8 mouse cellular contexts compared by ENCODE assay signal in genomic region chr9:75430822-75431621, GRCm38 (mm10). TPM values are rescaled to one million over a fixed set of nuclear protein-coding genes. Genes with fewer than 3 reads are reported as not detected.
DNase-seq lines count a peak whose midpoint lies in the region; ATAC-seq and TF ChIP-seq lines count a peak whose summit lies in the region.

No protein-coding gene starts in this region.

- H3K4me3 ChIP-seq in midbrain, postnatal 0 days (ENCODE audit: low read depth, low read length) = no peak overlapping the region

- H3K27me3 ChIP-seq in midbrain, postnatal 0 days (ENCODE audit: insufficient read depth, low read length) = no peaks in the 10 kb centered on the region

- whole genome bisulfite sequencing in midbrain, postnatal 0 days = 72% methylated on average over 16 of the region's 16 CpGs

- DNase-seq in adrenal gland, adult (ENCODE audit: inconsistent age in 2 of 2, low spot score in 1 of 2) = peak; percentile 63 to 85
- no peak for DNase-seq in adrenal gland, postnatal 4 days (ENCODE audit: low spot score in 2 of 2)
- DNase-seq in 416B (ENCODE audit: low read depth) = peak; percentile 98
- DNase-seq in cerebellum, postnatal 25 days = peak; percentile 77 to 78
- DNase-seq in heart, postnatal 36 days = peak; percentile 31 to 36
- DNase-seq in thymus, postnatal 4 days = no peak
- DNase-seq in midbrain, postnatal 0 days (ENCODE audit: low spot score) = no peak
- no peak for DNase-seq in urinary bladder, postnatal 36 days (ENCODE audit: low spot score in 2 of 2)

- H3K36me3 ChIP-seq in midbrain, postnatal 0 days (ENCODE audit: insufficient read depth, low read length) = no peaks in the 10 kb centered on the region

- no peaks in the 10 kb centered on the region for H3K9me3 ChIP-seq in midbrain, postnatal 0 days (ENCODE audit: low read length)

- no peak overlapping the region for H3K27ac ChIP-seq in midbrain, postnatal 0 days (ENCODE audit: low read depth, low read length)

- H3K9ac ChIP-seq in midbrain, postnatal 0 days (replicated peaks; ENCODE audit: low read length, poor library complexity, severe bottlenecking) = no peak overlapping the region

- H3K4me1 ChIP-seq in midbrain, postnatal 0 days (ENCODE audit: insufficient read depth, low read length) = no peaks in the 10 kb centered on the region

- ATAC-seq in midbrain, postnatal 0 days (ENCODE audit: low FRiP score) = no peak

- H3K4me2 ChIP-seq in midbrain, postnatal 0 days (ENCODE audit: low read depth, low read length, poor library complexity, severe bottlenecking) = no peak overlapping the region

- no peak for TF ChIP-seq CTCF in midbrain, postnatal 0 days (IDR thresholded peaks at IDR 0.05)

- intact Hi-C loops in heart, postnatal 36 days (cut with DNase I) = loop anchor here (5.0 to 10.0 kb wide), 2 partner anchors 34 to 376 kb away; no protein-coding TSS in a partner anchor

RNA-seq across cellular contexts. Expression of gene Leo1, which starts 10.3 kb away (rescaled TPM):
- 10 to 100 TPM; 36.0 to 37.0 TPM for total RNA-seq in adrenal gland, postnatal 4 days (2021)
- total RNA-seq in heart, postnatal 36 days (2021) = 10 to 100 TPM; 11.3 to 15.0 TPM
- 27.7 and 27.8 TPM in 2 replicates for total RNA-seq in midbrain, postnatal 0 days (2014; rRNA removed)
- polyA plus RNA-seq in midbrain, postnatal 0 days (2015; fragmentation: Nextera tagmentation; extraction: Ambion mirVana) = 43.0 and 45.0 TPM in 2 replicates

RNA-seq across cellular contexts. Expression of gene Mapk6, which starts 21.2 kb away (rescaled TPM):
- total RNA-seq in adrenal gland, postnatal 4 days (2021) = 10 to 100 TPM; 45.4 to 46.7 TPM
- total RNA-seq in heart, postnatal 36 days (2021) = 10 to 100 TPM; 24.8 to 29.1 TPM
- total RNA-seq in midbrain, postnatal 0 days (2014; rRNA removed) = 164 and 181 TPM in 2 replicates
- polyA plus RNA-seq in midbrain, postnatal 0 days (2015; fragmentation: Nextera tagmentation; extraction: Ambion mirVana) = 103 and 109 TPM in 2 replicates

Comparison
In these comparisons a context has a peak if more than half of its experiments do, and no peak if none do; other contexts are left out.
1. DNase-seq: peak in adrenal gland, adult (2 of 2), 416B (single experiment), cerebellum, postnatal 25 days (2 of 2) and heart, postnatal 36 days (2 of 2); none in adrenal gland, postnatal 4 days (0 of 2), thymus, postnatal 4 days (single experiment), midbrain, postnatal 0 days (single experiment) and urinary bladder, postnatal 36 days (0 of 2).